Mouse (Mus musculus) right cerebral cortex, postnatal 14 days (tissue): ENCODE measurements around the gene Yju2.

Source experiments
- DNase-seq: peaks from one replicate; pipeline ENCODE4 v3.0.0; 2022

The Yju2 gene

DNA sequence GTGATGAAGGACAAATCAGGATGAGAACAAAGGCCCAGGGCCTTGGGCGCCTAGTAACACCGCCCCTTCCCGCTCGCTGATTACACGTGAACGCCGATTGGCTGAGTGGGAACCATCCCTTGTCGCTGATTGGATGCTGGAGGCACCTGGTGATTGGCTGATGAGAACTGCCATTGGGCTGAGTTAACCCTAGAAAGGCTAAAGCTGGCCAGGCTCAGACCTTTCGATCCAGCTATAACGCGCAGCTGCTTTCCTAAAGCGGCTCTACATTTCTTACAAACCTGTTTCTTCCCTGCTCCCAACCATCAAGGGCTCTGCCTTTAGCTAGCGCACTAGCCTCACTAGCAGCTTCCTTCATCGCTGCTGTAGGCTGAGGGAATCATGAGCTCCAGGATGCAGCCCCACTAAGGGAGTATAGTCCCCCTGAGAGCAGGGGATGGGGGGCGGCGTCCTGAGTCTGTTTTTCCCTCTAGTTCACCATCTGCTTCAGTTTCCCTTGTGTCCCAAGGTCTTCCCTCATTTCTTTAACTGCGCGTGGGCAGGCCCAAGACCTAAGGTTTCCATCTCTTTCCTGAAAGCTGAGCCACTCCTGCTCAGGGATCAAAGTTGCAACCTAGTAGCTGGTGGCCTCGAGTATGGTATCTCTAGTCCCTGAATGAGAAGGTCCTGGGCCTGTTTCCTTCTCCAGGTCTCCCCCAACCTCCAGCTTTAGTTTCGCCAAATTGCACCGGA is 49.6 kb downstream of the Yju2 start:
- DNase-seq: peak; percentile 88

DNA sequence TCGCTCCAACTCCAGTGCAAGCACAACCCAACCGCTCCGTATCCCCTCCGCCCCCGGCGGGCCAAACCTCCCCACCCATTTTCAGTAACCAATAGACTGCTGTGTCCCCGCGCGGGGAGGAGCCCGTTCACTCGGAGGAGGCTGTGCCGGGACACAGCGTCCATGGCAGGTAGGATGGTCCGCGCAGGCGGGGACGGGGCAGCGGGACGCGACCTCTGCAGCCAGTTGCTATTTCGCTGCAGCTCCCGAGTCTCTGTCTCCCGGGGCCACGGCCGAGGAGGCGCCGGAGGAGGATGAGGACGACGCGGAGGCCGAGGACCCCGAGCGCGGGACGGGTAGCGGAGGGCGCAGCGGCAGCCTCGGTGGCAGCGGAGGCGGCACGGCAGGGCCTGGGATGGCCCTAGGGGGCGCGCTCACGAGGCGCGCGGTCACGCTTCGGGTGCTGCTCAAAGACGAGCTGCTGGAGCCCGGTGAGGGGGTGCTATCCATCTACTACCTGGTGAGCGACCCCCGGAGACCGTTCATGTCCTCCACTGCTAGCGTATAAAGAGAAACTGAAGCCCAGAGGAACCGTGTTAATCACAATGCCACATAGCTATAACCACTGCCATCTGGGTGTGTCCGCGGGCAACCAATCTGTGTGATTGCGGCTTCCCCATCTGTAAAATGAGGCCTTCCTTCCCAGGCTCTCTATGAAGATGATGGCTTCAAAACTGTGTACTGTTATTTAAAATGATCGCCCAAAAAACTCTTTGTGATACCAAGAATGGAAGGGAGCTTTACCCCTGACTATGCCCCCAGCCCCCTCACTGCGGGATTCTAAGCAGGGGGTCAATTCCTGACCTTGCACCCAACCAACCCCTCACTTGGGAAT is 50.4 kb downstream of the Yju2 start:
- peak; percentile 89 for DNase-seq

DNA sequence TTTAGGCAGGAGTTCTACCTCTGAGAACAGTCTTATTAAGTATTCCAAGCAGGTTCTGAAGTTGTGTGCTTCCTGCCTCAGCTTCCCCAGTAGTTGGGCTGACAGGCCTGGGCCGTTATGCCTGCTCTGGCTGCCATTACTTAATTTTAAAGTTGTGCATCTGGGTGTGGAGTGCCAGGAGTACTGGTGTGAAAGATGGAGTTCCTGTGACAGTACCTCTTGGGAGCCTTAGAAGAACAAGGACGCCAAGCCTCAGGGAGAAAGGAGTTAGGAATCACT is 51.0 kb downstream of the Yju2 start:
- no peak for DNase-seq

DNA sequence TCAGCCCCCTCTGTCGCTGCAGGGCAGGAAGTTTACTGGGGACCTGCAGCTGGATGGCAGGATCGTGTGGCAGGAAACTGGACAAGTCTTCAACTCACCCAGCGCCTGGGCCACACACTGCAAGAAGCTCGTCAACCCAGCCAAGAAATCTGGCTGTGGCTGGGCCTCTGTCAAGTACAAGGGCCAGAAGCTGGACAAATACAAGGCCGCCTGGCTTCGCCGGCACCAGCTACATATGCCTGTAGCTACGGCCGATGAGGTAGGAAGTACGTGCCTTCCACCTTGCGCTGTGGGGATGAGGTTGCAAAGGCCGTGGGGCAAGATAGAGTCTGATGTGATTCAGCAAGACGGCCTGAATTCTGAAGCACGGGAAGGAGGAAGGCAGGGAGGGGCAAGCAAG is 51.4 kb downstream of the Yju2 start:
- DNase-seq: no peak

DNA sequence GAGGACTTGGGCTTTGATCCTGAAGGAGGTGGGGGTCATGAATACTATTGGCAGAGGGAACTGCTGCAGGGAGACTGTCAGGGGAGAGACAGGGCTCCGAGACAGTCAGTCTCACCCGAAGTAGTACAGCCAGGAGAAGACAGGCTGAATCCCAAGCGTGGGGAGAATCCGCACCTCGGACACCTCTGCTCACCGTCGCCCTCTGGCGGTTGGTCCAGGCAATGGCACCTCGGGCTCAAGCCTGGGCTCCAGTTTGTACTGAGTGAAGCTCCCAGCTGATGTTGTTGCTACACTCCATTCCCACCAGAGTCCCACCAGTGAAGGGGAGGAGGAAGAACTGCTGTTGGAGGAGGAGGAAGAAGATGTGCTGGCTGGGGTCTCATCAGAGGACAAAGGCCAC is 51.8 kb downstream of the Yju2 start:
- peak; percentile 75 for DNase-seq

DNA sequence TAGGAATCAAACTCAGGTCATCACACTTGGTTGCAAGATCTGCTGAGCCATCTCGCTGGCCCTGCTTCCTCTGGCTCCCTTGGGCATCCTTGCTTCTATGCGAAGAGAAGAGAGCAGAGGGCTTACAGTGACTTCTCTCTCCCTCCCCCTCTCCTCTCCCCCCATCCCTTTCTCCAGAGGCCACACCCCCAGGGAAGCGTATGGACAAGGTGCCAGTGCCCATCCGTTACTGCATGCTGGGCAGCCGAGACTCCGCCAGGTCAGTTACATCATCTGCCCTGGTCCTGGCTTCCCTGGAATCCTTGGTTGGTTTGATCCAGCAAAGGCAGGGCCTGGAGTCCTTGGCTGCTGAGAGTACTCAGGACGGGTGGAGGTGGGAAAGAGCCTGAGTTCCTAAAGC is 52.5 kb downstream of the Yju2 start:
- no peak for DNase-seq

DNA sequence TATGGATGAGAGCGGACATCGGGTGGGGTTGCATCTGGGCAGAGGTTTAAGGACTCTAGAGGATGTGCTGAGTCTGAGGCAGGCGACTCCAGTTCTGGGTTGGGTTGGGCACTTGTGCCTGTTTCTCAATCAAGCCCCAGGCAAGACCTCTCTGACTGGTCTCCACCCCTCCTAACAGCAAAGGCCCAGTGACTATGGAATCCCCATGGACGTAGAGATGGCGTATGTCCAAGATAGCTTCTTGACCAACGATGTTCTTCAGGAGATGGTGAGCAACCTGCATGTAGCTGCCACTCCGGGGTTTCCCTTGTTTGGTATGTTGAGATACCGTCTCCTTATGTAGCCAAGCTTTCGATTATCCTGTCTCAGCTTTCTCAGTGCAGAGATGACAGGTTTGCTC is 56.4 kb downstream of the Yju2 start:
- DNase-seq: no peak

DNA sequence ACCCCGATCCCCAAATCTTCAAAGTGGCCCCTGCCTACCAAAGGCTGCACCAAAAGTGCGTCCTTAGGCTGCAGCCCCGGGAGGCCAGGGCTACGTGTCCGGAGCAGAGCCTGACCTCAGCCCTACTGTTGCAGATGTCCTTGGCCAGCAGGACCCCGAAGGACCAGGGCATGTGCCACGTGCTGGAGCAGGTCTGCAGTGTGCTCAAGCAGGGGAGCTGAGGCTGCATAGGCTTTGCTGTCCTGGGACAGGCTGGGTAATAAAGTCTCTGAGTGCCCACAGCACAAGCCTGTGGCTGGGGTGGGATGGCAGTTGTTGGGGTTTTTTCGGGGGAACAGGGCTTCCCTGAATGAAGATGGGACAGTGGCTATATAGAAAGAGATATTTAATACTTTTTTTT is 57.5 kb downstream of the Yju2 start:
- no peak for DNase-seq

DNA sequence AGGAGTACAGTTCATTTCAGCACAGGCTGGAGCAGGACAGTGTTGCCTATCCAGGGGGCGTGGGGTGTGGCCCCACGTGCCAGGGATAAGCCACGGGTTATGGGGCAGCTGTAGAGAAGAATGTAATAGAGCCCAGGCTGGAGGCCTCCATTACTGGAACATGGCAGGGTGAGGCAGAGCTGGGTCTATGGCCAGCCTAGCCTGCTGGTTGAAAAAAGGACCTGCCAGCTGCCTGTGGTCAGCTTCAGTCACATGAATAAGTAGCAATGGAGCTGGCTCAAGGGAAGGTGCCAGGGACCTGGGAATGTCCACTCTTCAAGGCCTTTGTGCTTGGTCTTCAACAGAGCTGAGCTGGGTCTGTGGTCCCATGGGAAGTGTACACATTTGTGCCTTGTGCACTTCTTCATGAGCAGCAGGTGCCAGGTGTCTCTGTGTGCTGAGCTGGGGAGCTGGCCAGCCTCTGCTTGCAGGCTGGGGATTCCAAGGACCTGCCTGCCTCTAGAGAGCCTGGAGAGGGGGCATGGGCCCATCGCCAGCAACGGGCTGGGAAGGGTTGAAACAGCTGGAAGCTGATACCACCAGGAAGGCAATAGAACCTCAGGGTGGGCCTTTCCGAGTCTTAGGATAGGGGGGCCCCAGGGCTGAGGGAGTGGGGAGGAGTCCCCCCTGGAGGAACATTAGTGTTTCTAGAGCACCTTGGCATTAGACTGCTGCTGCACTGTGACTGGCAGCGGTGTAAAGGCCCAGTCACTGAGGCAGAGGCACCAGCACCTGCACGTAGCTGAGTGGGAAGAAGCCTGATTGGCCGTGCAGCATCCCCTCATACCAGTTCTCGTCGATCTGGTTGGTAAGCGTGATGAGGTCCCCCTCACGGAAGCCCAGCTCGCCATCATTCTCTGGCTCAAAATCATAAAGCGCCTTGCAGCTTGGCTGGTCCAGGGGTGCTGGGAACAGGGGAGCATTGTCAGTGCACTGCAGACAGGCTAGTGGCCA is 58.2 kb downstream of the Yju2 start:
- no peak for DNase-seq

DNA sequence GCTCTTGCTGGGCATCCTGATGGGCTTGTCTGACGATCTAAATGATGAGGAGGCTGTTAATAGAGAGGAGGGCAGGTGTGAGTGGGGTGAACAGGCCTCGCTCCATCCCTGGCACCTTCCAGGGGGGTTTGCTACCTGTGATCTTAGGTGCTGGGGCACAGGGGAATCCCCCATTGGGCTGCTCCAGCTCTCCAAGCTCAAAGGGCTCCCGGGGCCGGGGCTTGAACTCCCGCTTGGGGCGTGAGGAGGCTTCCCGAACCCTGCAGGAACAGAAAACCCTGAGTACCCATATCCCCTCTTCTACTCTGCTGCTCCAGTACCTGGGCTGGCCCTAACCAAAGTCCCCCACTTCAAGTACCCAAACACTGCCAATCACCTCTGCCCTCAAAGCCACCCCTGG is 58.9 kb downstream of the Yju2 start:
- DNase-seq: no peak
